Mouse (Mus musculus): ENCODE results near the gene Nr1h2.

DNA sequence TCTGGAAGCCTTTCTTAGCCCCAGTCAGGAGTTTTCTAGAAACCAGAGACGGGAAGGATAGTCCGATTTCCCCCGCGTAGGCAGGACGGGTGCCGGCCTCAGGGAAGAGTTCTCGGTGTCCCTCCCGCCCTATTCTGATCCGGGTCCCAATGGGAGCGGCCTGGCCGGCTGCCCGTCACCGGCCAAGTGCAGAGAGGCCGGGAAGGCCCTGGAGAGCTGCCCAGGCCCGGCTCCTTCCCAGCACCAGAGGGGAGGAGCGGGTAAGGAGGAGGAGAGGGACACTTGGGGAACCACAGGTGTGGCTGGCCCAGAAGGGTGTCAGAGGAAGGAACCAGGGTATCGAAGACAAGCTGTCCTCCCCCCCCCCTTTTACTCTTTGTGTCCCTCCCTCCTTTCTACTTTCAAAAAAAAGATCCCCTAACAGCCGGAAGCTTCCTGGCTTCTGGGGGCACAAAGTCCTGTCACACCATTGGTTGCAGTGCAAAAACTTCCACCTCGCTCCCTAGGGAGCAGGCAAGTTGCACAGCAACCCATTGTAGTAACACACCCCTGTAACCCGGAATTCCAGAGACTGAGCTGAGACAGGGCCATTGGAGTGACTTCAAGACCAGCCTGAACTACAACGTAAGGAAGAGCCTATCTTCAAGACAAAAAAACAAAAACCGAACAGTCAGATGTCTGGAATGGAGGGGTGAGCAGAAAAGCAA, 28.5 kb downstream of the Nr1h2 start:
- no peak for TF ChIP-seq CTCF (IDR thresholded peaks at IDR 0.05 in 2 of 3, conservative IDR thresholded peaks at IDR 0.05 in 1 of 3; ENCODE audit: control insufficient read depth in 1 of 3, insufficient read depth in 1 of 3, low read depth in 2 of 3, low read length in 3 of 3, poor library complexity in 1 of 3, severe bottlenecking in 1 of 3)
- TF ChIP-seq MAFK (IDR thresholded peaks at IDR 0.05; ENCODE audit: borderline replicate concordance, low read depth, low read length), result no peak
- no peak for TF ChIP-seq E2F4 (IDR thresholded peaks at IDR 0.05; ENCODE audit: borderline replicate concordance, low read depth, low read length)
- no peak for TF ChIP-seq GATA1 (IDR thresholded peaks at IDR 0.05; ENCODE audit: low read depth, low read length)
- no peak for TF ChIP-seq ZNF384 (IDR thresholded peaks at IDR 0.05; ENCODE audit: low read depth, low read length)
- TF ChIP-seq POLR2AphosphoS5 (IDR thresholded peaks at IDR 0.05; ENCODE audit: borderline replicate concordance, low read depth, low read length), result no peak
- TF ChIP-seq USF1 (IDR thresholded peaks at IDR 0.05; ENCODE audit: low read depth, low read length), result no peak
- TF ChIP-seq CHD2 (IDR thresholded peaks at IDR 0.05; ENCODE audit: low read length), result no peak
- no peak for TF ChIP-seq POLR2A (IDR thresholded peaks at IDR 0.05; ENCODE audit: control insufficient read depth in 1 of 2, insufficient read depth in 1 of 2, low read depth in 1 of 2, low read length in 2 of 2, poor library complexity in 1 of 2)
- TF ChIP-seq EP300 (IDR thresholded peaks at IDR 0.05; ENCODE audit: low read depth in 1 of 2, low read length in 2 of 2), result no peak
- TF ChIP-seq RAD21 (IDR thresholded peaks at IDR 0.05; ENCODE audit: low read depth, low read length), result no peak
- no peak for TF ChIP-seq POLR2AphosphoS2 (IDR thresholded peaks at IDR 0.05; ENCODE audit: low read length)
- no peak for TF ChIP-seq ZC3H11A (IDR thresholded peaks at IDR 0.05; ENCODE audit: low read depth, low read length)

Measured in MEL (cell line).